Mouse (Mus musculus) bone marrow, adult 2 months (tissue): ENCODE data around the gene C1qb. TPM values are rescaled to one million over a fixed set of nuclear protein-coding genes. Genes with fewer than 3 reads are reported as not detected.
A peak's percentile ranks its signal among the peaks of the same experiment; 100 is the strongest.

ENCODE experiments used
- H3K27ac ChIP-seq: fragments of 200-500 bp; 2 replicates; pipeline ENCODE4 v1.5.1; 2012; ENCODE audit warnings: low read depth, mild to moderate bottlenecking, control low read depth, inconsistent platforms, low read length; ENCODE audit not compliant: control insufficient read depth, poor library complexity, insufficient read depth
- H3K4me1 ChIP-seq: fragments of 200-500 bp; 2 replicates; pipeline ENCODE4 v1.6.1; 2011; ENCODE audit warnings: low read length; ENCODE audit not compliant: control insufficient read depth, insufficient read depth
- H3K4me3 ChIP-seq: fragments of 200-500 bp; replicated peaks from 2 replicates; pipeline ENCODE3; 2011; ENCODE audit warnings: mild to moderate bottlenecking, low read depth, low read length, control low read depth; ENCODE audit not compliant: control insufficient read depth
- CTCF ChIP-seq: fragments of 200-500 bp; IDR thresholded peaks from 2 replicates; pipeline ENCODE4 v1.5.1; 2011; ENCODE audit warnings: low read length, control low read depth; ENCODE audit not compliant: control insufficient read depth, insufficient read depth
- POLR2A ChIP-seq: fragments of 200-500 bp; IDR thresholded peaks from 2 replicates; pipeline ENCODE4 v1.6.1; 2011; ENCODE audit warnings: low read depth, mild to moderate bottlenecking, control low read depth, low read length, borderline replicate concordance; ENCODE audit not compliant: control insufficient read depth
- WGBS: fragments of 180-500 bp; shearing (Covaris S2); methylation state at CpG from one replicate; pipeline ENCODE4 v1.1.7; 2018; 5-methylcytosine and 5-hydroxymethylcytosine counted together
- polyA plus RNA-seq: library from polyadenylated mRNA; stranded (reverse); fragments of >200 nt; gene quantifications from 2 replicates; pipeline ENCODE4 v1.2.4, GENCODE M21; 2011; ENCODE audit warnings: low replicate concordance; ENCODE audit not compliant: missing spikeins, insufficient read depth, insufficient read length

C1qb gene
- polyA plus RNA-seq, 1 experiment: 77.8 TPM

DNA sequence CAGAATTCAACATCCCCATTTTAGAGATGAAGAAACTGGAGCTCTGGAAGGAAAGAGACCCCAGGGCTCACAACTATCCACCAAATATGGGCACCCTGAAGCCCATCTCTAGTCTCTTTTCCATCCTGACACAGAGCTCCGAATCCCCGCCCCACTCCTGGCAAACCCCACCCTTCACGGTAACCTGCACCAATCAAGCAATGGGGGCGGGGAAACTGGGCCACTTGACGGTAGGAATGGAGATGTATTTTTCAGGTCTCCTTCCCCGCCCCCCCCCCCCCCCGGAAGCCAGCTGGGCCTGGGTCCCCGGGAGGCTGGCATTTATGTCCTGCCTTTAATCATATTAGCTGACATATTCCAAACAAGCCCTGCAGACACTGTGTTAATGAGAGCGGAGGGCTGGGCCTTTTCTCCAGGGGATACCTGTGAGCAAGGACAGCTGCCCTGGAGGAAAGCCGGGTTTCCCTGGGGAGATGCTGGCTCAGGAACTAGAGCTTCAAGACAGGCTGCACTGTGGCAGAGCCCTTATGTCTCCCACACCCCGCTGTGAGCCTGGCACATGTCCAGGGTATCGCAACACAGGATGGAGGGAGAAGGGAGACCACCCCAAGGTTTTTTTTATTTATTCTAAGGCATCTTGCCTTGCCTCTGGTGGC, 18.2 kb downstream of the C1qb start:
- TF ChIP-seq CTCF: no peak
- 34% methylated on average over 11 of the region's 12 CpGs for WGBS

DNA sequence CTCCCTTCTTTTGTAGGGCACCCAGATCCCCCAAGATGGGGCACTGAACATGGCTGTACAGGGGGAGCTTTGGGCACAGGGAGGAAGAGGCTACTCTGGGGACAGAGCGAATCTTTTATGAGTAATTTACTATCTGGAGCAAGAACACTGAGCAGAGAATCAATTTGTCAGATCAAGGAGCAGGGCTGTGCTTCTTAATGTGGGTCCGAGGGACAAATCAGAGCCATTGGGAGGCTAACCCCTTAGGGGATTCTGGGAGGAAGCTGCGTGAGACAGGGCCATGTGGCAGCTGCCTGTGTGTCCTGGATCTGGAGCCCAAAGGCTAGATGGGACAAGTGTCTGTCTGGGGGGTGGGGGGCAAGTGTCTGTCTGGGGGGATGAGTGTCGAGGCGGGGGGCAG, 20.5 kb downstream of the C1qb start:
- TF ChIP-seq CTCF (no peak), POLR2A (no peak)
- H3K4me3 ChIP-seq: no peak overlapping the region
- H3K4me1 ChIP-seq: peaks cover 2% of the 10 kb centered on the region; the same call in 1 of the 2 replicates
- WGBS: 69% methylated on average over 5 of the region's 5 CpGs
- no peak overlapping the region for H3K27ac ChIP-seq

More for the DNA sequence above, 18.2 kb downstream of the C1qb start:
- peaks cover 2% of the 10 kb centered on the region; the same call in 1 of the 2 replicates for H3K4me1 ChIP-seq
- no peak overlapping the region for H3K4me3 ChIP-seq
- no peak overlapping the region for H3K27ac ChIP-seq

DNA sequence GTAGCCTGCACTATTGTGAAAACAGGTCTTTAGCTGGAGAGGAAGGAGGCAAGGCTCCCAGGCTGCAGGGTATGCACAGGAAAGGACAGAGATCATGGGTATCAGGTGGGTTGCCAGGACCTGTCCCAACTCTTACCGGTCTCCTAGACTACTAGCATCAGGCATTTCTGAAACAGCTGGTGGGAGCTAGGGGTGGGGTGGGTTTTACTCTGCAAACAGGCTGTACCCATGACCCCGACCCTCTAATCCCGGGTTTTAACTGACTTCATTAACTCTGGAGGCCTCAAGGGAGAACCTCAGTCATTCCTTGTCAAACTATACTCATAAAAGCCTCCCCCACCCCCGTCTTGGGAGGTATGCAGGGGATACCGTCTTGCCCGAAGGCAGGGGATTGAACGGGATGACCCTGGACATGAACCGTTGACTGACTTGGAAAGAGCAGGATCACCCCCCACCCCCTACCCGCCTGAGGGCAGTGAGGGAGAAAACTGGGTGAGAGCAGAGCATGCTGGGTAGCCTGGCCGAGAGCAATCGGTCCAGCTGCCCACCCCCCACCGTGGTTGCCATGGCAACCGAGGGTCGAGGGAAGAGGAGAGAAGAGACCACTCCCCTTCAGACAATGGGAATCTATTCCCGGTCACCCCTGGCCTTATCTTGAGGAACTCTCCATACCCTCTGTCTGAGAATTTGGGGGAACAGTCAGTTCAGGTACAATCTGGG, 21.1 kb downstream of the C1qb start:
- Histone ChIP-seq H3K27ac (no peak overlapping the region), H3K4me3 (no peak overlapping the region), H3K4me1 (peaks cover 2% of the 10 kb centered on the region; the same call in 1 of the 2 replicates)
- no peak for TF ChIP-seq POLR2A
- TF ChIP-seq CTCF: no peak
- WGBS: 55% methylated on average over 15 of the region's 15 CpGs

- TF ChIP-seq CTCF: no peak
- no peak for TF ChIP-seq POLR2A
- no peak overlapping the region for H3K27ac ChIP-seq
- WGBS: 49% methylated on average over 9 of the region's 9 CpGs
Observed at GRCm38 (mm10) chr4:136863517-136863916, 22.5 kb downstream of the C1qb start.

GRCm38 (mm10) chr4:136862411-136862810, 23.6 kb downstream of the C1qb start:
- Histone ChIP-seq H3K4me3 (no peak overlapping the region), H3K27ac (no peak overlapping the region), H3K4me1 (no peaks in the 10 kb centered on the region)
- 66% methylated on average over 2 of the region's 2 CpGs for WGBS
- no peak for TF ChIP-seq POLR2A
- TF ChIP-seq CTCF: no peak

More at GRCm38 (mm10) chr4:136863517-136863916, 22.5 kb downstream of the C1qb start:
- no peak overlapping the region for H3K4me3 ChIP-seq
- H3K4me1 ChIP-seq: no peaks in the 10 kb centered on the region

DNA sequence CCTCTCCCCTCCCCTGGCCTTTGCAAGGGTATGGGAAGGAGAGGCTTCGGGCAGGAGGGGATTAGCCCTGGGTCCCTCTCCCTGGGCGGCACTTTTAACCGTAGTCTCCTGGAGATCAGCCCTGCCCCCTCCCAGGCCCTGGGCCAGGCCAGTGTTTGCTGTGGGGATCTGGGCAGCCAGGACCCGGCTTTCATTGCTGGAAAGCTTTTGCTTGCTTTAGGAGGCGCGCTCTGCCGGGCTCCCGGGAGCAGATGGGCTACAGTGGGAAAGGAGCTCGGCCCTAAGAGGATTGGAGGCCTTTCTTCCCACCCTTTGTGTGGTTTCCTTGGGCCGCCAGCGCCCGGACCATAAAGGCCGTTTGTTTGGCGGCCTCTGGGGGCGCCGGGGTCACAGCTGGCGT, 24.2 kb downstream of the C1qb start:
- TF ChIP-seq POLR2A (no peak), CTCF (no peak)
- H3K4me1 ChIP-seq: no peaks in the 10 kb centered on the region
- H3K4me3 ChIP-seq: no peak overlapping the region
- no peak overlapping the region for H3K27ac ChIP-seq
- 61% methylated on average over 17 of the region's 17 CpGs for WGBS

- no peaks in the 10 kb centered on the region for H3K4me1 ChIP-seq
- 81% methylated on average over 7 of the region's 7 CpGs for WGBS
- TF ChIP-seq CTCF (peak; percentile 54; the same call in 1 of the 2 replicates), POLR2A (no peak)
- H3K4me3 ChIP-seq: no peak overlapping the region
- no peak overlapping the region for H3K27ac ChIP-seq
Observed at GRCm38 (mm10) chr4:136860022-136860421, 26.0 kb downstream of the C1qb start.

DNA sequence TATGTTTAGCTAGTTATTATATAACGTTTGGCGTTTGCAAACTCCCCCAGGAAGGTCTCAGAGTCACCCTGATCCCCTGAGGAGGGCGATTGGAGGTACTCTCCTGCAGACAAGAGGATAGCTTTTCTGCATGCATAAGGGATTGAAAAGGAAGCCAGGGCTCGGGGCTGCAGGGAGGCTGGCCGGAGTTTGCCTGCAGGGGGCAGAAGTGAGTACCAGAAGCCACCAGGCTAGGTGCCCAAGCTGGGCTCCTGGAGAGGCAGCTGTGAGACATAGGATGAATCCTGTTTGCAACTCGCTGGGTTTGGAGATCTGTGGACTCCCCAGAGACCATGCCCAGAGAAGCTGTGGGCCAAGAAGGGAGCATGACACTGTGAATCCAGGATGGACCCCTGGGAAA, 30.9 kb downstream of the C1qb start:
- no peak overlapping the region for H3K27ac ChIP-seq
- TF ChIP-seq POLR2A (no peak), CTCF (no peak)
- no peak overlapping the region for H3K4me3 ChIP-seq
- H3K4me1 ChIP-seq: no peaks in the 10 kb centered on the region
- 48% methylated on average over 6 of the region's 6 CpGs for WGBS
